Mouse (Mus musculus) brown adipose tissue, adult 24 weeks (tissue): ENCODE results near the gene Rhob. TPM values are rescaled to one million over a fixed set of nuclear protein-coding genes. Genes with fewer than 3 reads are reported as not detected.

Source experiments
- H3K27ac ChIP-seq: fragments of 200-500 bp; replicated peaks from 2 replicates; pipeline ENCODE4 v1.5.1; 2012; ENCODE audit warnings: low read depth, mild to moderate bottlenecking, low read length
- H3K4me1 ChIP-seq: fragments of 200-500 bp; 2 replicates; pipeline ENCODE4 v1.6.1; 2012; ENCODE audit warnings: low read length, mixed read lengths; ENCODE audit not compliant: control insufficient read depth, insufficient read depth, insufficient read length
- H3K4me3 ChIP-seq: fragments of 200-500 bp; 2 replicates; pipeline ENCODE4 v1.5.1; 2012; ENCODE audit warnings: low read depth, mild to moderate bottlenecking, low read length, moderate library complexity; ENCODE audit not compliant: insufficient read depth
- polyA plus RNA-seq: library from polyadenylated mRNA; stranded (reverse); fragments of >200 nt; gene quantifications from 2 replicates; pipeline ENCODE4 v1.2.4, GENCODE M21; 2012; ENCODE audit not compliant: missing spikeins, insufficient read depth, insufficient read length

Gene Rhob
- polyA plus RNA-seq, 1 experiment = 106 TPM

- peaks cover 6% of the 10 kb centered on the region; the same call in 1 of the 2 replicates for H3K4me1 ChIP-seq
- H3K4me3 ChIP-seq = peak overlapping the region; percentile 76
- H3K27ac ChIP-seq = peak overlapping the region; percentile 83
These were observed 2.5 kb downstream of the Rhob start for GRCm38 (mm10) chr12:8497314-8497706.

- Histone ChIP-seq H3K4me3 (peak overlapping the region; percentile 52), H3K27ac (peak overlapping the region; percentile 94)
These were observed 3.0 kb downstream of the Rhob start for GRCm38 (mm10) chr12:8496679-8497313.

GRCm38 (mm10) chr12:8495881-8496678 lies 3.7 kb downstream of the Rhob start:
- Histone ChIP-seq H3K27ac (peak overlapping the region; percentile 94), H3K4me3 (peak overlapping the region; percentile 52), H3K4me1 (peaks cover 3% of the 10 kb centered on the region; the same call in 1 of the 2 replicates)

More at GRCm38 (mm10) chr12:8496679-8497313, 3.0 kb downstream of the Rhob start:
- H3K4me1 ChIP-seq = peaks cover 6% of the 10 kb centered on the region; the same call in 1 of the 2 replicates

- Histone ChIP-seq H3K27ac (peak overlapping the region; percentile 34; the same call in 1 of the 2 replicates), H3K4me3 (no peak overlapping the region), H3K4me1 (peaks cover 3% of the 10 kb centered on the region; the same call in 1 of the 2 replicates)
These were observed 5.1 kb downstream of the Rhob start for GRCm38 (mm10) chr12:8494675-8495074.

GRCm38 (mm10) chr12:8493386-8493785 lies 6.4 kb downstream of the Rhob start:
- Histone ChIP-seq H3K4me1 (peaks cover 3% of the 10 kb centered on the region; the same call in 1 of the 2 replicates), H3K27ac (no peak overlapping the region), H3K4me3 (no peak overlapping the region)

- H3K4me1 ChIP-seq = no peaks in the 10 kb centered on the region
- no peak overlapping the region for H3K27ac ChIP-seq
- no peak overlapping the region for H3K4me3 ChIP-seq
These were observed 10.7 kb downstream of the Rhob start for GRCm38 (mm10) chr12:8489098-8489497.

GRCm38 (mm10) chr12:8488652-8488980 lies 11.2 kb downstream of the Rhob start:
- Histone ChIP-seq H3K4me1 (no peaks in the 10 kb centered on the region), H3K27ac (no peak overlapping the region), H3K4me3 (no peak overlapping the region)

- H3K4me3 ChIP-seq = no peak overlapping the region
- no peak overlapping the region for H3K27ac ChIP-seq
These were observed 11.7 kb downstream of the Rhob start for GRCm38 (mm10) chr12:8487959-8488651.

GRCm38 (mm10) chr12:8487281-8487680 lies 12.5 kb downstream of the Rhob start:
- H3K4me1 ChIP-seq = no peaks in the 10 kb centered on the region
- no peak overlapping the region for H3K27ac ChIP-seq

More at GRCm38 (mm10) chr12:8487959-8488651, 11.7 kb downstream of the Rhob start:
- no peaks in the 10 kb centered on the region for H3K4me1 ChIP-seq

GRCm38 (mm10) chr12:8485247-8485646 lies 14.6 kb downstream of the Rhob start:
- Histone ChIP-seq H3K27ac (no peak overlapping the region), H3K4me3 (no peak overlapping the region), H3K4me1 (no peaks in the 10 kb centered on the region)

More at GRCm38 (mm10) chr12:8487281-8487680, 12.5 kb downstream of the Rhob start:
- H3K4me3 ChIP-seq = no peak overlapping the region

- Histone ChIP-seq H3K4me3 (no peak overlapping the region), H3K27ac (no peak overlapping the region), H3K4me1 (no peaks in the 10 kb centered on the region)
These were observed 17.6 kb downstream of the Rhob start for GRCm38 (mm10) chr12:8482169-8482568.

GRCm38 (mm10) chr12:8474836-8475387 lies 24.9 kb downstream of the Rhob start:
- Histone ChIP-seq H3K27ac (no peak overlapping the region), H3K4me3 (no peak overlapping the region), H3K4me1 (no peaks in the 10 kb centered on the region; the same call in 1 of the 2 replicates)

GRCm38 (mm10) chr12:8472591-8473358 lies 27.0 kb downstream of the Rhob start:
- no peak overlapping the region for H3K4me3 ChIP-seq
- no peaks in the 10 kb centered on the region; the same call in 1 of the 2 replicates for H3K4me1 ChIP-seq

GRCm38 (mm10) chr12:8472051-8472450 lies 27.8 kb downstream of the Rhob start:
- Histone ChIP-seq H3K27ac (no peak overlapping the region), H3K4me3 (no peak overlapping the region), H3K4me1 (no peaks in the 10 kb centered on the region; the same call in 1 of the 2 replicates)

More at GRCm38 (mm10) chr12:8472591-8473358, 27.0 kb downstream of the Rhob start:
- no peak overlapping the region for H3K27ac ChIP-seq
